Mouse (Mus musculus) frontal cortex, postnatal 14 days (tissue): ENCODE results near the gene Lin54.
A peak's percentile ranks its signal among the peaks of the same experiment; 100 is the strongest.

Source experiments
- DNase-seq, 2 experiments: peaks; one replicate each; pipeline ENCODE4 v3.0.0; 2022; ENCODE audit warnings: low spot score in 2 of 2

Gene Lin54

GRCm38 (mm10) chr5:100500458-100500961 is at the start of gene Lin54:
Gene Lin54 (minus strand): TSS chr5:100500639.
- DNase-seq = peak; percentile 81 to 83

- DNase-seq = no peak
Measured at GRCm38 (mm10) chr5:100550151-100550550, 49.7 kb upstream of the Lin54 start.

DNA sequence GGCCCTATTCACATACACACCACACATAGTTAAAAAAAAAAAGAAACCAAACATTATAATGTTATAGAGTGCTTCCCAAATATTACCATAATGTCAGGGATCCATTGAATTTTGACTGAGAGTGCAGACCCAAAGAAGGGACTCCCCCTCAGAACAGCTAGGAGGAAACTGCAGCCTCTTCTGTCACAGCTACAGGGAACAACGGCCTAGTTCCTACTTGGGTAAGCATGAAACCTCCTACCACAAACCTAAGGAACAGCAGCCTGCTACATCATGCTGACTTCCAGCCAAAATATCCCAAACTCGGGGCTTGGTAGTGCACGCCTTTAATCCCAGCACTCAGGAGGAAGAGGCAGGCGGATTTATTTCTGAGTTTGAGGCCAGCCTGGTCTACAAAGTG is 48.9 kb upstream of the Lin54 start:
- DNase-seq = no peak

DNA sequence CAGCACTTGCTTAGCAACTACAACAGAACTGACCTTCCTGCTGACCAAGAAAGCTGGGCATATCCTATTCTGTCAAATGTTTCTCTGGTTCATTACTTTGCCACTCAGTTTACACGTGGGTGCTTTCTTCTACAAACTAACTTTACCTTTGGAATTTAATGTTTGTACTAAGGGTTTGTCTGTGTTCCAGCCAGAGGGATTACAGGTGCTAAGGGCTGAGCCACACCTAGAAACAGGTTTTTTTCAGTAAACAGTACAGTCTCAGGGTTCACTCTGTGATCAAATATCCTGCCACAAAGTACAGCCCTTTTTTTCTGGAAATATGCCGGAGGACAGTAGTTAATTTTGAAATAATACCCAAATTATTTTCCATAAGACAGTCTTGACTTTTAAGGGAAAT is 47.8 kb upstream of the Lin54 start:
- no peak for DNase-seq

DNA sequence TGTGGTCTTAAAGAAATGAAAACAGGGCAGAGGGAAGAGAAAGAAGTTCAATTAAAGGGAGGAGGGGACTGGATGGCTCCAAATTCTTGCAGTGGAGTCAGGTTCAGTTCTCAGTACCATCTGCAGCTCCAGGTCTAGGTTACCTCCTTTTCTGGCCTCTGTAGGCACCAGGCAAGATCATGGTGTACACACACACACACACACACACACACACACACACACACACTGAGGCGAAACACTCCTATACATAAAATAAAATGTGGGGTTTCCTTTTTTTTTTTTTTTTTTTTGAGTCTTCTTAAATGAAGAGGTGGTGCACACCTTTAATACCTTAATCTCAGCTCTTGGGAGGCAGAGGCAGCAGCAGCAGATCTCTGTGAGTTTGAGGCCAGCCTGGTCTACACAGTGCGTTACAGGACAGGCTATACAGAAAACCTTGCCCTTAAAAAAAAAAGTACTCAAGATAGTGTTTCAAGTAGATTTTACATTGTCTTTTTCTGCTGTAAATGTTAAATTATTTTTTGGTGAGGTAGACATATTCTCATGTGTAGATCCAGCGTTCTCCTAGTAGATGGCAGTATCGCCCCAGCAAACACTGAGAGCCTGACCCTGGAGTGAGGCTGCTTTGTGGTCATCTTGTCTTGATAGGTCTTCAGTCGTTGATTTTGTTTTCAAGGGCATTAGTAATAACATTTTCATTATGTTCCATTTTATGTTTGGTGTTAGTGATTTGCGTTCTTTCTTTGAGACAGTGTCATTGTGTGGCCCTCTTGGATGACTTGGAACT is 46.0 kb upstream of the Lin54 start:
- no peak for DNase-seq

- DNase-seq = no peak
Measured at GRCm38 (mm10) chr5:100536638-100537037, 36.2 kb upstream of the Lin54 start.

DNA sequence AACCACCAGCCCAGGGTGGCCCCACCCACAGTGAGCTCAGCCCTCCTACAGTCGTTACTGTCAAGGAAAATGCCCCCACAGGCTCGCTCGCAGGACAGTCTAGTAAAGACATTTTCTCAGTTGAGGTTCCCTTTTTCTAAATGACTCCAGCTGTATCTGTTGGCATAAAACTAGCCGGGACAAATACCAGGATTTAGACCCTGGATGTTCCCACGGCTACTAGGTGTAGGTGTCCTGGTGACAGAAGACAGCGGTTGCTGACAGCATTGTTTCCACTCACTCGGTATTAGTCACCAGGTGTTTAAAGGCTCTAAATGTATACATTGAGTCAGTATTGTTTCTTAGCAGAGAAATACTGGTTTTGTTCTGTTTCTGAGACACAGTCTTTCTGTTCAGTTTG is 35.4 kb upstream of the Lin54 start:
- no peak for DNase-seq

- DNase-seq = peak; percentile 12 to 24
Measured at GRCm38 (mm10) chr5:100526164-100526563, 25.7 kb upstream of the Lin54 start.

- DNase-seq = no peak
Measured at GRCm38 (mm10) chr5:100525620-100526019, 25.2 kb upstream of the Lin54 start.

DNA sequence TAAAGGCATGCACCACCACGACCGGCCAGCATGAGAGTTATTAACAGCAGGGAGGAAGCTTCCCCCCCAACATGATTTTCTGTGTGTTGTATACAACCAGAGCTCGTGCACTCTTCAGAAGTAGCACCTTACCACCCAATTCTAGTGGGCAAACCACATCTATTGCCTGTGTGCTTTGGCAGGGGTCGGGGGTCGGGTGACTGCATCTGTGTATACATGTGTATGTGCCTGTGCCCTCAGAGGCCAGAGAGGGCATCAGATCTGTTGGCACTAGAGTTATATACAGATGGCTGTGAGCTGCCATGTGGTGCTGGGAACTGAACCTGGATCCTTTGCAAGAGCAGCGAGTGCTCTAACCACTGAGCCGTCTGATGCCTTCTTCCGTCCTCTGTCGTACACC is 24.5 kb upstream of the Lin54 start:
- DNase-seq = no peak

GRCm38 (mm10) chr5:100523331-100523730 is 22.9 kb upstream of the Lin54 start:
- no peak for DNase-seq

GRCm38 (mm10) chr5:100520223-100520622 is 19.8 kb upstream of the Lin54 start:
- no peak for DNase-seq

- no peak for DNase-seq
Measured at GRCm38 (mm10) chr5:100519027-100519411, 18.6 kb upstream of the Lin54 start.

DNA sequence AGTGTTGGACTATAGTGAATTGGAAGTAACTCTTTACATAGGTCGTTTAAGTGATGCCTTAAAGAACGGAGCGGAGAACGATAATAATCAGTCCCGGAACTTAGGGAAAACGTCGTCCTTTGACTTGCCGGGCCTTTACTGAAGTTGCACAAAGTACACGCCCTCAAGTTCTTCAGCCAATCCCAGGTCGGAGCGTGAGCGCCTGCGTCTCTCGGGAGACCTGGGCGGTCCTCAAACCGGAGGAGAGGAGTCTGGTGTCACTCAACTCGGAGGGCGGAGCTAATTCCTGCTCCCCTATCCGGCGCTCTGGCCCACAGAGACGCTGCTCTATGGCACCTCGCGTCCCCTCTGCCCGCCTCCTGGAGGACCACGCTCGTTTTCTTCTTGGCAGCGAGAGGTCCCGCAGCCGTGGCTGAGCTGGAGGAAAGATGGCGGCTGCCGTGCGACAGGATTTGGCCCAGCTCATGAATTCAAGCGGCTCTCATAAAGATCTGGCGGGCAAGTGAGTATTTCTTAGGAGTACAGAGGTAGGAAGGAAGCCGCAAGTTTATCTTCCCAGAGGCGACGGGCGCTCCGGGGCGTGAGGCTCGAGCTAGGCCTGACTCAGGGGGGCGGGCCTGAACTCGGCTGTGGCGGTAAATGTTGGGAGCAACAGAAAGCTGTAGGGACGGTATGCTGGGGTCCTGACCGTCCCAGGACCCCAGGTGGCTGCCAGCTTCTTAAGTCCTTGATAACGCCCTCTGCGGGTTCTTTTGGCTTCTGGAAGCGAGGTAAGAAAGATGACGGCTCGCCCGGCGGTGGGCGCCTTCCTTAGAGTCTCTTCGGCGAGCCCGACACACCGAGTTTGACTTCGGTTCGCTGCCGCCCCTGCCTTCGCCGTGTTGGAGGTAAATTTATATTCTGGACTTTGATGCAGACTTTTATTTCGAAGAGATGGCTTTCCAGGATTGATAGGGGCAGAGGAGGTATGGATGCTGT is 17.9 kb upstream of the Lin54 start, which contains the start of gene Cops4:
Cops4 (plus strand) TSS at position 261 of the 978 bp plus-strand sequence.
- DNase-seq = peak; percentile 92 to 96

DNA sequence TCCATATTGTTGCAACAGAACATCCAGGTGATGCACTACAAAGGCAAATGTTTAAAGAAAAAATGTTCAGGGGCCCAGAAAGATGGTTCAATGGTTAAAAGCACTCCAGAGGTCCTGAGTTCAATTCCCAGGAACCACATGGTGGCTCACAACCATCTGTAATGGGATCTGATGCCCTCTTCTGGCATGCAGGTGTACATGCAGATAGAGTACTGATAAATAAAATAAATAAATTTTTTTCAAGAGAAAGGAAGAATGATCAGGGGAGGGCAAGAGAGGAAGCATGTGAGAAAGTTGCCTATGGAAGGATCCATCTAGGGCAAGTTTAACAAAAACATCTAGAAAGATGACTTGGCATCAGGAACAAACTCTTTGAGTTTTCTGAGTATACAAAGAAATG is 12.1 kb upstream of the Lin54 start:
- no peak for DNase-seq

GRCm38 (mm10) chr5:100509247-100509646 is 8.8 kb upstream of the Lin54 start:
- DNase-seq = no peak

GRCm38 (mm10) chr5:100501267-100501666 is 828 bp upstream of the Lin54 start:
- no peak for DNase-seq

GRCm38 (mm10) chr5:100499831-100500304 is 571 bp downstream of the Lin54 start:
- peak; percentile 27 to 44 for DNase-seq

- DNase-seq = no peak
Measured at GRCm38 (mm10) chr5:100499243-100499642, 1.2 kb downstream of the Lin54 start.

GRCm38 (mm10) chr5:100498436-100499180 is 1.8 kb downstream of the Lin54 start:
- DNase-seq = peak; percentile 40 to 54

DNA sequence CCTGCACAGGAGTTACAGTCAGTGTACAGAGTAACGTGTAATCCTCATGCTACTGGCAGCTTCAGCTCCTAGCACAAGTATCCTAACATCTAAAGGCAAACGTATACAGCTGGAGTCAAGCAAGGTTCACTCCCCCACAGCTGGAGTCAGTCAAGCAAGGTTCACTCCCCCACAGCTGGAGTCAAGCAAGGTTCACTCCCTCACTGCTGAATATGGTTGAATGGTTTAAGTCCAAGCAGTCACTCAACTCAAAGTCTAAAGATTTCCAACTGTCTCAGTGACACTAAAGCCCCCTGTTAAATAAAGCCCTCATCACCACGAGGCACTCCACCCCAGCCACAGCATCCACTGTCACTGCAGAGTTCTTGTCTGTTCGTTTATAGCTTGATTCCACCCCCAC is 8.7 kb downstream of the Lin54 start:
- DNase-seq = no peak
